Mouse (Mus musculus): ENCODE results near the gene Cryge.
A peak's percentile ranks its signal among the peaks of the same experiment; 100 is the strongest.
"Not testable (repeated sequence)": the region's sequence is repeated elsewhere in the genome, so short reads cannot be mapped to it uniquely, and the experiment has no call there.

Cryge gene

DNA sequence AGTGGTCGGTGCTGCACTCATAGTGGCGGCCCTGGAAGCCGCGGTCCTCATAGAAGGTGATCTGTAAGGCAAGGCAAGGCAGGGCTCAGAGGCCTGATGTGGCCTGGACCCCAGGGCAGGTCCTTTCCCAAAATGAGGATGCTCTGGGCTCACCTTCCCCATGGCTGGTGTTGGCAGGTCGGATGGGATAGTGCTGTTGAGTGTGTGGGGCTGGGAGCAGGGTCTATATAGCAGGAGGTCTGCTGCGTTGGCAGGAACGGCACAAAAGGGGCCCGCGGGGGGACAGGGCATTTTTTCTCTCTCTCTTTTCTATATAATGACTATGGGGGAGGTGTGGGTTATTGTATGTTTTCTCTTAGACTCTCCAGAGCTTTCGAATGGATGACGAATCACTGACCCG is at the start of gene Cryge:
TSS of gene Cryge (minus strand) at position 198 of the 400 bp plus-strand sequence.
- DNase-seq (ENCODE audit: low spot score): not testable (repeated sequence)

GRCm38 (mm10) chr1:65096953-65097352 is 46.0 kb upstream of the Cryge start:
- DNase-seq (ENCODE audit: low spot score): no peak

DNA sequence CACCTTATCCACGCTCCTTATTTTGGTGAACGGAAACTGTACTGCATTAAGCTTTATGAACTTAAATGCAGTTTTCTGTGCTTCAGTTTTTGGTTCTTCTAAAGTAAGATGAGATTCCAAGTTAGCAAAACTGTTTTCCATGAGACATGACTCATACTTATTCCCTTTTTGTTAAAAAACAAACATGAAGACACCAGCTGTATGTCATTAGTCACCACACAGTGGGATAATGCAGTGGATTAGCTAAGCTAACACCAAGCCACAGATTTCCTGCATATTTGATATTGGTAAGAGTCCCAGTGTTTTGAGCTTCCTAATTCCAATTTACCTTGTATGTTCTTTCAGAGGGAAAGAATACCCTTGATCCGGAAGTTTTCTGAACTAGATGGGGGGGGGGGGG is 40.6 kb upstream of the Cryge start:
- no peak for DNase-seq (ENCODE audit: low spot score)

DNA sequence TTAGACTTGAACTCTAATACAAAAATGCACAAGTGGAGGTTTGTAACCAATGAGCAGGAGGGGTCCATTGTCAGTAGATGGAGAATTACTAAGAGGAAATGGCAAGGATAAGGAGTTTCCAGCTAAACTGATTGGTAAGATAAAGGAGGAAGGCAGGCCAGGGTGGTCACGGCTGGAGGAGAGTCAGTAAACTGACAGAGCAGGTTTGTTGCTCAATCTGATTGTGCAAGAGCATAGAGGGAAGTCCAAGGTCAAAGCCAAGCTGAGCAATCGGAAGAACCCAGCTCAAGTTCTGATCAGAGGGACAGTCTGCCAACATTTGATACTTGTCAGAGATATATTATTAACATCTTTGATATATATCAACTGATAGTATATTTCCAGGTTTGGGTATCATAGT is 39.4 kb upstream of the Cryge start:
- DNase-seq (ENCODE audit: low spot score): no peak

- DNase-seq (ENCODE audit: low spot score): no peak
Observed at GRCm38 (mm10) chr1:65088567-65089356, 37.8 kb upstream of the Cryge start.

DNA sequence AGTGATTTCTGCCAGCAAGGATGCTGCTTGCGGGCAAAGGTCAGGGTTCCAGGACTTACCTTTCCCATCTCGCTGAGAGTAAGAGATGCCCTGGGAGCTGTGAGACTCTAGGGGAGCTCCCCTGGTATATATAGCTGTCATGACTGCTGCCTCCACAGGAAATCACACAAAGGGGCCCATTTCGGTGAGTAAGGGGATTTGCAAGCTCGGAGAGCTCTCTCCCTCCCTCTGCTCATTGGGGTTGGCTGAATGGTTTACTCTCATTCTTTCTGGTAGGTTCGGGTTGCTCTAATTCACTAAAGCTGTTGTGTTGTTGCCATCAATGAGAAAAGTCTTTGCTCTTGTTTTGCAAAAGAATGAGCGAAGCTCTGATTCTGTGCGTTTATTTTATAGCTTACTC is 31.2 kb upstream of the Cryge start, which contains the start of gene Crygb:
TSS of gene Crygb (minus strand) at position 101 of the 400 bp plus-strand sequence.
- DNase-seq (ENCODE audit: low spot score): no peak

GRCm38 (mm10) chr1:65075607-65076006 is 24.7 kb upstream of the Cryge start:
- no peak for DNase-seq (ENCODE audit: low spot score)

- DNase-seq (ENCODE audit: low spot score): no peak
Observed at GRCm38 (mm10) chr1:65073589-65073988, 22.6 kb upstream of the Cryge start, which contains the start of gene Crygc. Gene Crygc (minus strand): TSS chr1:65073689.

- no peak for DNase-seq (ENCODE audit: low spot score)
Observed at GRCm38 (mm10) chr1:65067842-65068241, 16.9 kb upstream of the Cryge start.

- no peak for DNase-seq (ENCODE audit: low spot score)
Observed at GRCm38 (mm10) chr1:65064201-65064600, 13.3 kb upstream of the Cryge start.

DNA sequence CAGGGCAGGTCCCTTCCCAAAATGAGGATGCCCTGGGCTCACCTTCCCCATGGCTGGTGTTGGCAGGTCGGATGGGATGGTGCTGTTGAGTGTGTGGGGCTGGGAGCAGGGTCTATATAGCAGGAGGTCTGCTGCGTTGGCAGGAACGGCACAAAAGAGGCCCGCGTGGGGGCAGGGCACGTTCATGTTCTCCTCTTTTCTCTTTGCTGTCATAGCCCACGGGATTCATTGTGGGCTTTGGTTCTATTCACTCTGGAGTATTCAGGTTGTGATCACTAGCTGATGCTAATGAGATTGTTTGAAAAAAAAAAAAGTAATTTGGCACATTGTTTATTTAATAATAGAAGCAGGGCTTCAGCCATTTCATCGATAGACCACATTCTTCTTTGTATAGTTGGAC is 12.4 kb upstream of the Cryge start, which contains the start of gene Crygd:
TSS of gene Crygd (minus strand) at position 101 of the 400 bp plus-strand sequence.
- DNase-seq (ENCODE audit: low spot score): no peak

GRCm38 (mm10) chr1:65052140-65052539 is 1.2 kb upstream of the Cryge start:
- DNase-seq (ENCODE audit: low spot score): no peak

- DNase-seq (ENCODE audit: low spot score): peak; percentile 58
Observed at GRCm38 (mm10) chr1:65051696-65052095, 747 bp upstream of the Cryge start.

- peak; percentile 64 for DNase-seq (ENCODE audit: low spot score)
Observed at GRCm38 (mm10) chr1:65048781-65049180, 2.2 kb downstream of the Cryge start.

DNA sequence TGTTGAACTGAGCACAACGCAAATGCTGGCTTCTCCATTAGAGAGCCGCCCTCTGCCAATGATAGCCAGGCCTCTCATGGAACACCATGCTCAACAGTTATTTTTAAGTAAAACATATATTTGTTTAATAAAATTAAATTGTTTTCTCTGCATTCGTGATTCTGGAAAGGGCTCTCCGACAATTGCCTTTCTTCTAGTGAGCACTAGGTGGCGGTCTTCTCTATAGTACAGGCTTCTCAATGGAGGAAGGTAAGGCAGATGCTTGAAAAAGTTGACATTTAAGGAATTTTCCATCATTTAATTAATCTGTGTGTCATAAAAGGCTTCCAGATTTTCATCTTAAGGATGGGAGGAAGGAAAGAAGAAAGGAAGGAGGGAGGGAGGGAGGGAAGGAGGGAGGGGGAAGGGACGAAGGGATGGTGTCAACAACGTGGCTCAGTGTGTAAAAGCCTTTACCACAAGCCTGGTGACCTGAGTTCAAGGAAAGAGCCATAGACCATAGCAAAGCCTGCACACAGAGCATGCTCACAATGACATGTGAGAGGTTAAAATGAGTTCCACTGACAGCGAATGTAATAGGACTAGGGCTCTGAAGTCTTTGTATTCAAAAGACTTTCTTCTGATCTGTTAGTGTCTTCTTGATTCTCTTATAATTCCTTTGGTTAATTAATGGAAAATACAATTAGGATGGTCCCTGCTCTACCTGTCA is 4.4 kb downstream of the Cryge start:
- peak; percentile 57 for DNase-seq (ENCODE audit: low spot score)

DNA sequence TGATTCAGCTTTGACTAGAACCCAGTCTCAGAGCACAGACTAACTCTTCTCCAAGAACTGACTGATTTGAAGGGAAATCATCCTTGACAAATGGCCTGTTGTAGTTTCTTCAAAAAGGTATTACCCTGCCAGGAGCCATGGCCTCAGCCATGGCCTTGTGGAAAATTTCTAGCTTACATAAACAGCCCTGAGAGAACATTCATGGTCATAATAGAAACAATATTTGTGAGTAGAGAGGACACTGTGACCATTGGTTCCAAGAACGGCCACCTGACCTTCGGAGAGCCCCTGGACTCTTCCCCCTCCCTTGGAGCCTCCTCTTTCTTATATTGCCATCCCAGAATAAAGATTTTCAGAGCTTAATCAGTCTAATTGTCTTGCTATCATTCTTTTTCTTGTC is 7.5 kb downstream of the Cryge start:
- DNase-seq (ENCODE audit: low spot score): no peak

GRCm38 (mm10) chr1:65041837-65042236 is 9.1 kb downstream of the Cryge start:
- DNase-seq (ENCODE audit: low spot score): no peak

GRCm38 (mm10) chr1:65040806-65041205 is 10.1 kb downstream of the Cryge start:
- peak; percentile 78 for DNase-seq (ENCODE audit: low spot score)

DNA sequence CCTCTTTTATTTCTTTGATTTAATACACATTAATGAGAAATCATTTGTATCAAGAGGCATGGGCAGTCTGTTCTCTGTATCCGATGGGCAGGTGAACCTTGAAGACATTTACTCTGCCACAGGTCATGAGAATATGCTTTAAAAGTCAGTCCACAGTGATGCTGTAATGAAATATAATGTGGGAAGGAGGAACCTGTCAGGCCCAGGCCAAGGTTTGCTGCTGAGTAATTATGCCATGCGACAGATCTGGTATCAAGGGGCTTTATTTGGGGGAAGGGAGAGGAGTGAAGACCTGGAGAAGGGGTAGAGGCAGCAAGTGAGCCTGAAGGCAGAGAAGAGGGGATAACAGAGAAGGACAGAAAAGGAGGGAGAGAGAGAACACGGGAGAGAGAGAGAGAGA is 11.3 kb downstream of the Cryge start:
- DNase-seq (ENCODE audit: low spot score): no peak

DNA sequence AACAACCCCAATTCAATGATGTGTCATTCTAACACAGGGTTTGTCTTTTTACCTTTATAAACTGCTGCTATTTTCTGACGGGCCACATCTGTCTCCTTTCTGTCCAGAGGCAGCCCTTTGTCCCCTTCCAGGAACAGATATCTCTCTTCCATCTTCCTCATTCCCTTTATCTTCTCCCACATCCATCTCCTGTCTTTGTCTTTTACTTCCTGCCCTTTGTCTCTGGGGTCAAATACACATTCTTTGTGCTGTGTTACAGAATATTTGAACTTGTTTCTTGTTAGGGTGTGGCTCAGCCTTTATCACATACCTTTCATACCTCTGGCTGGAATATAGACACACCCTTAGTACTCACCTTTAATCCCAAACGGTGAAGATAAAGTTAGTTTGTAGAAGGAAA is 13.4 kb downstream of the Cryge start:
- DNase-seq (ENCODE audit: low spot score): no peak

DNA sequence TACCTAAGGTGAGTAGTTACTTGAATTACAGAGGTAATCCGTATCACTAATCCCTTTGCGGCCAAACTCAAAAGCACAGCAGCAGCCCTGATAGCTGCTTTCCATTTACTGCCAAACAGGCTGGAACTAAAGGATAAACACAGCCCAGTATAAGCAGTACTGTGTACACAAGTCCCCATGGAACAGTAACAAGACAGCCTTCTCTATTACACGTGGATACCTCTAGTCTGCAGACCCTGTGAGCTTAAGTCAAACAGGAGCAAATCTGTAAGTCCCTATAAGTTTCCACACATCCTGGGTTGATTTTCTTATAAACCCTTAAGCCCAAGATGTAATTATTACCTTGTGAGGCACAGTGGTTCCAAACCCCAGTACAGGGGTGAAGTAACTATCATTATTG is 15.4 kb downstream of the Cryge start:
- no peak for DNase-seq (ENCODE audit: low spot score)

GRCm38 (mm10) chr1:65032641-65033040 is 18.3 kb downstream of the Cryge start, which contains the start of gene Akr1cl:
Gene Akr1cl (minus strand): TSS chr1:65032759.
- peak; percentile 49 for DNase-seq (ENCODE audit: low spot score)

GRCm38 (mm10) chr1:65028206-65028605 is 22.7 kb downstream of the Cryge start:
- DNase-seq (ENCODE audit: low spot score): peak; percentile 42
